Comparison of ENCODE assay signal across 10 mouse cellular contexts in the genomic region with DNA sequence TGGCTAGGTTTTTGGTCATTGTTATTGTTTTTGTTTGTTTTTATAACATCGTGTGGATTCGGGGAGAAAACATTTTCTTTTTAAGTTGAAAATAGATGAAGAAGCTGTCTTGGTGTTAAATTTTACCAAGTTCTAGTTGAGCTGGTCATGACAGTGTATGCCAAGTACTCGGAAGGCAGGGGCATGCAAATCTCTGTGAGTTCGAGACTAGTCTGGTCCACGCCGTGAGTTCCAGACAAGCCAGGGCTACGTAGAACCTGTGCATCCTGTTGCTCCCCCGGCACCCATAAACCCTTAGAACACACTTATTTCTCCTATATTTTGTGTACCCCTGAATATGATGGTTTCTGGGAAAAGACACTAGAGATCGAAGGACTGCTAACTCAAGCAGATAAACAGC. TPM values are rescaled to one million over a fixed set of nuclear protein-coding genes. Genes with fewer than 3 reads are reported as not detected.
A peak's percentile ranks its signal among the peaks of the same experiment; 100 is the strongest.
DNase-seq lines count a peak whose midpoint lies in the region; ATAC-seq and TF ChIP-seq lines count a peak whose summit lies in the region.
"Had no signal": no experiment of that assay in that cellular context is flagged by ENCODE, and none has a peak within 500 bp of the region (broad histone marks: within the 10 kb centered on the region; RNA-seq: fewer than 3 reads in every experiment).

No protein-coding gene starts in this region.

- TF ChIP-seq POLR2A in CH12.LX (IDR thresholded peaks at IDR 0.05; ENCODE audit: low read depth, low read length) = no peak

- TF ChIP-seq EP300 in CH12.LX (IDR thresholded peaks at IDR 0.05; ENCODE audit: low read length) = no peak

- dilution Hi-C loops in CH12.LX (cut with MboI; ENCODE audit: extremely low pct_ligation_motif_present, extremely low pct_unique_long_range_greater_than_20kb, low sequenced_read_pairs) = no loop called here

- no peaks in the 10 kb centered on the region for H3K9me3 ChIP-seq in heart, embryonic 10.5 days
- no peaks in the 10 kb centered on the region for H3K9me3 ChIP-seq in CH12.LX (replicated peaks; ENCODE audit: low read length)
- no peaks in the 10 kb centered on the region for H3K9me3 ChIP-seq in forebrain, postnatal 0 days (ENCODE audit: low read length)
- H3K9me3 ChIP-seq in liver, embryonic 16.5 days (replicated peaks; ENCODE audit: control insufficient read depth, low read length) = no peaks in the 10 kb centered on the region

- peak overlapping the region; percentile 96 for H3K4me2 ChIP-seq in CH12.LX (ENCODE audit: insufficient read depth, low read depth, poor library complexity, severe bottlenecking)
- H3K4me2 ChIP-seq in forebrain, postnatal 0 days (ENCODE audit: low read depth) = peak overlapping the region; percentile 96
- peak overlapping the region; percentile 88 for H3K4me2 ChIP-seq in liver, embryonic 16.5 days (ENCODE audit: low read depth, low read length)

- H3K9ac ChIP-seq in CH12.LX (ENCODE audit: insufficient read depth, low read depth) = peak overlapping the region; percentile 54
- H3K9ac ChIP-seq in forebrain, postnatal 0 days = no peak overlapping the region
- peak overlapping the region; percentile 85 for H3K9ac ChIP-seq in liver, embryonic 16.5 days (ENCODE audit: low read depth, low read length)

- TF ChIP-seq RAD21 in CH12.LX (IDR thresholded peaks at IDR 0.05; ENCODE audit: low read depth, low read length) = no peak

- no peak for DNase-seq in heart, embryonic 10.5 days (ENCODE audit: low spot score)
- DNase-seq in heart, adult 18-20 months = no peak
- no peak for DNase-seq in CH12.LX (ENCODE audit: extremely low read depth)
- DNase-seq in forebrain, postnatal 0 days = no peak
- DNase-seq in urinary bladder, postnatal 25 days (ENCODE audit: low spot score) = no peak
- DNase-seq in B cell, adult 2 months = no peak
- no peak for DNase-seq in ovary, postnatal 36 days (ENCODE audit: low spot score)
- DNase-seq: lung, postnatal 4 days had no signal

- WGBS in heart, embryonic 10.5 days = 60% methylated on average over 9 of the region's 9 CpGs
- WGBS in forebrain, postnatal 0 days = 63% methylated on average over 9 of the region's 9 CpGs
- 42% methylated on average over 9 of the region's 9 CpGs for WGBS in liver, embryonic 16.5 days (ENCODE audit: insufficient replicate concordance)

- peaks cover 39% of the 10 kb centered on the region for H3K79me2 ChIP-seq in CH12.LX (replicated peaks; ENCODE audit: control insufficient read depth, extremely low read depth, insufficient read depth, poor library complexity, severe bottlenecking)

- TF ChIP-seq CTCF in CH12.LX (conservative IDR thresholded peaks at IDR 0.05 in 1 of 2, IDR thresholded peaks at IDR 0.05 in 1 of 2; ENCODE audit: low read depth in 2 of 2, low read length in 2 of 2) = no peak
- no peak for TF ChIP-seq CTCF in forebrain, postnatal 0 days (IDR thresholded peaks at IDR 0.05; ENCODE audit: low read depth)

- H3K4me3 ChIP-seq in heart, embryonic 10.5 days = peak overlapping the region; percentile 92
- H3K4me3 ChIP-seq in CH12.LX (replicated peaks in 1 of 3; ENCODE audit: low read depth in 2 of 3, low read length in 2 of 3, poor library complexity in 1 of 3) = peak overlapping the region; percentile 93 to 99 (median 97)
- peak overlapping the region; percentile 67; the same call in 1 of the 2 replicates for H3K4me3 ChIP-seq in forebrain, postnatal 0 days (ENCODE audit: low read depth, low read length)
- peak overlapping the region; percentile 79 for H3K4me3 ChIP-seq in liver, embryonic 16.5 days (ENCODE audit: low read depth, low read length)

- no peak for ATAC-seq in forebrain, postnatal 0 days
- no peak for ATAC-seq in liver, embryonic 16.5 days (ENCODE audit: low read depth)

- H3K27me3 ChIP-seq in heart, embryonic 10.5 days (ENCODE audit: insufficient read depth, poor library complexity, severe bottlenecking) = no peaks in the 10 kb centered on the region
- no peaks in the 10 kb centered on the region for H3K27me3 ChIP-seq in CH12.LX (replicated peaks)
- no peaks in the 10 kb centered on the region for H3K27me3 ChIP-seq in forebrain, postnatal 0 days (ENCODE audit: insufficient read depth, low read length)
- no peaks in the 10 kb centered on the region for H3K27me3 ChIP-seq in liver, embryonic 16.5 days (ENCODE audit: control insufficient read depth, insufficient read depth, low read depth, low read length)

- peak overlapping the region; percentile 95 for H3K27ac ChIP-seq in heart, embryonic 10.5 days
- H3K27ac ChIP-seq in CH12.LX (ENCODE audit: insufficient read depth, low read depth) = no peak overlapping the region
- no peak overlapping the region for H3K27ac ChIP-seq in forebrain, postnatal 0 days (ENCODE audit: low read depth, low read length)
- H3K27ac ChIP-seq in liver, embryonic 16.5 days (ENCODE audit: low read length) = no peak overlapping the region

- H3K4me1 ChIP-seq in heart, embryonic 10.5 days = peaks cover 16% of the 10 kb centered on the region
- peaks cover 9 to 38% of the 10 kb centered on the region in 2 experiments for H3K4me1 ChIP-seq in CH12.LX (ENCODE audit: control insufficient read depth in 1 of 2, insufficient read depth in 2 of 2)
- H3K4me1 ChIP-seq in forebrain, postnatal 0 days (ENCODE audit: insufficient read depth) = peaks cover 6% of the 10 kb centered on the region
- H3K4me1 ChIP-seq in liver, embryonic 16.5 days (ENCODE audit: control insufficient read depth, low read depth, low read length) = peaks cover 21% of the 10 kb centered on the region

- in situ Hi-C loops in CH12.LX (cut with MboI; ENCODE audit: low pct_ligation_motif_present, low pct_unique_long_range_greater_than_20kb, low sequenced_read_pairs) = no loop called here

- peaks cover 37% of the 10 kb centered on the region for H3K36me3 ChIP-seq in heart, embryonic 10.5 days
- H3K36me3 ChIP-seq in CH12.LX (replicated peaks in 1 of 2; ENCODE audit: control insufficient read depth in 1 of 2, insufficient read depth in 1 of 2, low read length in 1 of 2) = peaks cover 29 to 47% of the 10 kb centered on the region in 2 experiments
- H3K36me3 ChIP-seq in forebrain, postnatal 0 days (ENCODE audit: insufficient read depth) = no peaks in the 10 kb centered on the region
- peaks cover 15% of the 10 kb centered on the region for H3K36me3 ChIP-seq in liver, embryonic 16.5 days (ENCODE audit: control insufficient read depth, insufficient read depth)

TF ChIP-seq in CH12.LX, 34 proteins besides CTCF, POLR2A, EP300 and RAD21 (continues in another document):
- TF ChIP-seq PAX5 (IDR thresholded peaks at IDR 0.05; ENCODE audit: low read length) (no peak), MYC (IDR thresholded peaks at IDR 0.05; ENCODE audit: low read depth, low read length) (no peak), MAZ (IDR thresholded peaks at IDR 0.05; ENCODE audit: low read depth, low read length) (no peak), KAT2A (IDR thresholded peaks at IDR 0.05; ENCODE audit: insufficient replicate concordance, low read length) (no peak)

RNA-seq across cellular contexts. Expression of gene Nsl1, which starts 0.9 kb away (rescaled TPM):
- 20.6 and 21.8 TPM in 2 replicates for polyA plus RNA-seq in heart, embryonic 10.5 days (2016; fragmentation: Nextera tagmentation; extraction: Ambion mirVana)
- under 1 TPM; 0.67 to 0.77 TPM for total RNA-seq in heart, adult 18-20 months (2021)
- total RNA-seq in CH12.LX (2012; rRNA removed) (17.4 and 17.9 TPM in 2 replicates), CH12.LX (2014; rRNA removed) (24.9 and 27.1 TPM in 2 replicates)
- polyA plus RNA-seq in CH12.LX (2012; ENCODE audit: insufficient read length, low read depth) = 16.0 and 20.0 TPM in 2 replicates
- 2.1 and 4.7 TPM in 2 replicates for total RNA-seq in forebrain, postnatal 0 days (2014; rRNA removed)
- 1.2 and 2.5 TPM in 2 replicates for polyA plus RNA-seq in forebrain, postnatal 0 days (2015; fragmentation: Nextera tagmentation; extraction: Ambion mirVana)
- polyA plus RNA-seq in liver, embryonic 16.5 days (2015; fragmentation: Nextera tagmentation; extraction: Ambion mirVana) = 12.7 and 13.5 TPM in 2 replicates

RNA-seq across cellular contexts. Expression of gene Tatdn3, which starts 1.0 kb away (rescaled TPM):
- 16.6 and 20.7 TPM in 2 replicates for polyA plus RNA-seq in heart, embryonic 10.5 days (2016; fragmentation: Nextera tagmentation; extraction: Ambion mirVana)
- total RNA-seq in heart, adult 18-20 months (2021) = 10 to 100 TPM; 11.0 TPM
- total RNA-seq in CH12.LX (2012; rRNA removed) (12.9 TPM in 2 replicates), CH12.LX (2014; rRNA removed) (17.2 and 17.3 TPM in 2 replicates)
- 11.3 and 12.7 TPM in 2 replicates for polyA plus RNA-seq in CH12.LX (2012; ENCODE audit: insufficient read length, low read depth)
- 23.0 and 24.8 TPM in 2 replicates for total RNA-seq in forebrain, postnatal 0 days (2014; rRNA removed)
- polyA plus RNA-seq in forebrain, postnatal 0 days (2015; fragmentation: Nextera tagmentation; extraction: Ambion mirVana) = 11.9 and 13.2 TPM in 2 replicates
- polyA plus RNA-seq in liver, embryonic 16.5 days (2015; fragmentation: Nextera tagmentation; extraction: Ambion mirVana) = 5.9 and 6.4 TPM in 2 replicates

RNA-seq across cellular contexts. Expression of gene Spata45, which starts 27.3 kb away (rescaled TPM):
- polyA plus RNA-seq in heart, embryonic 10.5 days (2016; fragmentation: Nextera tagmentation; extraction: Ambion mirVana) = not detected in 2 replicates
- not detected for total RNA-seq in heart, adult 18-20 months (2021)
- not detected in 2 replicates for total RNA-seq in CH12.LX (2012; rRNA removed)
- not detected in 2 replicates for total RNA-seq in CH12.LX (2014; rRNA removed)
- 0.76 TPM in 1 of 2 replicates, not detected in the other for polyA plus RNA-seq in CH12.LX (2012; ENCODE audit: insufficient read length, low read depth)
- not detected in 2 replicates for total RNA-seq in forebrain, postnatal 0 days (2014; rRNA removed)
- not detected in 2 replicates for polyA plus RNA-seq in forebrain, postnatal 0 days (2015; fragmentation: Nextera tagmentation; extraction: Ambion mirVana)
- not detected in 2 replicates for polyA plus RNA-seq in liver, embryonic 16.5 days (2015; fragmentation: Nextera tagmentation; extraction: Ambion mirVana)
- total RNA-seq: gastrocnemius, postnatal 4 days had no signal

RNA-seq across cellular contexts. Expression of gene Batf3, which starts 33.9 kb away (rescaled TPM):
- polyA plus RNA-seq in heart, embryonic 10.5 days (2016; fragmentation: Nextera tagmentation; extraction: Ambion mirVana) = 4.8 and 7.9 TPM in 2 replicates
- under 1 TPM; 0.25 to 0.93 TPM for total RNA-seq in heart, adult 18-20 months (2021)
- total RNA-seq in CH12.LX (2012; rRNA removed) (38.7 and 50.4 TPM in 2 replicates), CH12.LX (2014; rRNA removed) (33.0 and 44.7 TPM in 2 replicates)
- 42.5 and 48.1 TPM in 2 replicates for polyA plus RNA-seq in CH12.LX (2012; ENCODE audit: insufficient read length, low read depth)
- 1.4 and 1.8 TPM in 2 replicates for total RNA-seq in forebrain, postnatal 0 days (2014; rRNA removed)
- polyA plus RNA-seq in forebrain, postnatal 0 days (2015; fragmentation: Nextera tagmentation; extraction: Ambion mirVana) = 1.2 and 1.3 TPM in 2 replicates
- polyA plus RNA-seq in liver, embryonic 16.5 days (2015; fragmentation: Nextera tagmentation; extraction: Ambion mirVana) = 1.5 and 2.4 TPM in 2 replicates

RNA-seq across cellular contexts. Expression of gene Flvcr1, which starts 37.7 kb away (rescaled TPM):
- 4.4 and 8.5 TPM in 2 replicates for polyA plus RNA-seq in heart, embryonic 10.5 days (2016; fragmentation: Nextera tagmentation; extraction: Ambion mirVana)
- 1 to 10 TPM; 3.4 to 4.1 TPM for total RNA-seq in heart, adult 18-20 months (2021)
- total RNA-seq in CH12.LX (2012; rRNA removed) (40.0 and 47.9 TPM in 2 replicates), CH12.LX (2014; rRNA removed) (86.8 and 93.8 TPM in 2 replicates)
- 35.9 and 37.5 TPM in 2 replicates for polyA plus RNA-seq in CH12.LX (2012; ENCODE audit: insufficient read length, low read depth)
- total RNA-seq in forebrain, postnatal 0 days (2014; rRNA removed) = 28.8 and 33.9 TPM in 2 replicates
- 5.1 and 7.6 TPM in 2 replicates for polyA plus RNA-seq in forebrain, postnatal 0 days (2015; fragmentation: Nextera tagmentation; extraction: Ambion mirVana)
- 2.1 and 2.2 TPM in 2 replicates for polyA plus RNA-seq in liver, embryonic 16.5 days (2015; fragmentation: Nextera tagmentation; extraction: Ambion mirVana)
